Mouse (Mus musculus): ENCODE measurements around the gene Gpr85. TPM values are rescaled to one million over a fixed set of nuclear protein-coding genes. Genes with fewer than 3 reads are reported as not detected.

Gpr85 gene
- polyA plus RNA-seq, 1 experiment from 2014 or later, result 116 TPM

Other genes starting within 250 kb of the Gpr85 start
- 18.7 and 19.6 TPM in 2 replicates for gene Tmem168, start 231.8 kb downstream of the Gpr85 start, polyA plus RNA-seq (2015; fragmentation: Nextera tagmentation; extraction: Ambion mirVana)
- gene Bmt2, start 162.0 kb downstream of the Gpr85 start, polyA plus RNA-seq (2015; fragmentation: Nextera tagmentation; extraction: Ambion mirVana), result 19.8 and 20.7 TPM in 2 replicates
- gene 2610001J05Rik, start 31.6 kb upstream of the Gpr85 start, polyA plus RNA-seq (2015; fragmentation: Nextera tagmentation; extraction: Ambion mirVana), result 82.9 and 92.0 TPM in 2 replicates

Data from midbrain, embryonic 15.5 days (tissue).